Mouse (Mus musculus) ES-Bruce4 (cell line): Measurements from ENCODE around the gene Dbndd2. TPM values are rescaled to one million over a fixed set of nuclear protein-coding genes. Genes with fewer than 3 reads are reported as not detected.

Experiments used
- H3K27ac ChIP-seq: 2 replicates; pipeline ENCODE4 v1.5.1; 2012; ENCODE audit warnings: low read length, inconsistent platforms; ENCODE audit not compliant: insufficient read depth
- H3K27me3 ChIP-seq: 2 replicates; pipeline ENCODE4 v1.6.1; 2012; ENCODE audit warnings: mild to moderate bottlenecking, low read length, inconsistent platforms; ENCODE audit not compliant: control insufficient read depth, poor library complexity, insufficient read depth, severe bottlenecking
- H3K36me3 ChIP-seq: 2 replicates; pipeline ENCODE4 v1.6.1; 2012; ENCODE audit warnings: inconsistent platforms, mild to moderate bottlenecking, low read length, moderate library complexity; ENCODE audit not compliant: control insufficient read depth, poor library complexity, insufficient read depth, severe bottlenecking
- H3K4me1 ChIP-seq: one replicate; pipeline ENCODE4 v1.8.1; 2011; ENCODE audit warnings: low read length; ENCODE audit not compliant: control insufficient read depth, insufficient read depth
- H3K4me3 ChIP-seq: 2 replicates; pipeline ENCODE4 v1.5.1; 2011; ENCODE audit warnings: low read depth, mild to moderate bottlenecking, low read length
- H3K9ac ChIP-seq: 2 replicates; pipeline ENCODE4 v1.6.1; 2012; ENCODE audit warnings: low read depth, mild to moderate bottlenecking, inconsistent platforms; ENCODE audit not compliant: poor library complexity, severe bottlenecking
- H3K9me3 ChIP-seq: replicated peaks from 2 replicates; pipeline ENCODE4 v1.6.1; 2012; ENCODE audit warnings: mild to moderate bottlenecking, low read length, inconsistent platforms; ENCODE audit not compliant: control insufficient read depth, poor library complexity, insufficient read depth, severe bottlenecking
- CTCF ChIP-seq: IDR thresholded peaks from one replicate; pipeline ENCODE4 v1.8.1; 2011; ENCODE audit warnings: low read depth, low read length
- EP300 ChIP-seq: IDR thresholded peaks from 2 replicates; pipeline ENCODE4 v1.6.1; 2011; ENCODE audit warnings: low read depth, low read length; ENCODE audit not compliant: insufficient read depth
- POLR2A ChIP-seq: IDR thresholded peaks from one replicate; pipeline ENCODE4 v1.8.1; 2011; ENCODE audit warnings: low read length; ENCODE audit not compliant: insufficient read depth
- polyA plus RNA-seq: library from polyadenylated mRNA; stranded (reverse); fragments of >200 nt; gene quantifications from 2 replicates; pipeline ENCODE4 v1.2.4, GENCODE M21; 2011; ENCODE audit warnings: low read depth; ENCODE audit not compliant: missing spikeins, insufficient read depth, insufficient read length

Dbndd2 gene
- polyA plus RNA-seq, 1 experiment, result 7.1 TPM

DNA sequence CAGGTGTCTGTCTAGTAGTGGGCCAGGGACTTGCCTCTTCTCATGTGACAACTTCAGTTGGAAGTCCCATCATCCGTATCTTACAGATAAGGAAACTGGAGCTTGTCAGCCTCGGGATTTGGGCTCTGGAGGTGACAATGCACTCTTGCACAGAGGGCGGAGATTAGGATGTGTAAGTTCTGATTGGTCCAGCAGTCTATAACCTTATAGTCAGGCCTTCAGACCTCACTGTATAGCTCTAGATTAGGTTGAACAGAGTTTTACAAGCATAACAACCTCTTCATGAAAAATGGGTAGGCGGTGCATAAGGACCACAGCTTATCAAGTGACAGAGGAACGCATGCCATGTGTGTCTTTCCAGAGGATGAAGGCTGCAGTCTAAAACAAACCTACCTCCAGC is 19.1 kb upstream of the Dbndd2 start:
- H3K36me3 ChIP-seq, result peaks cover 3% of the 10 kb centered on the region
- no peak for TF ChIP-seq CTCF
- TF ChIP-seq POLR2A, result no peak
- no peak for TF ChIP-seq EP300
- no peaks in the 10 kb centered on the region for H3K27me3 ChIP-seq
- H3K4me3 ChIP-seq, result no peak overlapping the region
- H3K27ac ChIP-seq, result no peak overlapping the region
- H3K9ac ChIP-seq, result no peak overlapping the region
- H3K4me1 ChIP-seq, result peaks cover 2% of the 10 kb centered on the region
- no peaks in the 10 kb centered on the region for H3K9me3 ChIP-seq

DNA sequence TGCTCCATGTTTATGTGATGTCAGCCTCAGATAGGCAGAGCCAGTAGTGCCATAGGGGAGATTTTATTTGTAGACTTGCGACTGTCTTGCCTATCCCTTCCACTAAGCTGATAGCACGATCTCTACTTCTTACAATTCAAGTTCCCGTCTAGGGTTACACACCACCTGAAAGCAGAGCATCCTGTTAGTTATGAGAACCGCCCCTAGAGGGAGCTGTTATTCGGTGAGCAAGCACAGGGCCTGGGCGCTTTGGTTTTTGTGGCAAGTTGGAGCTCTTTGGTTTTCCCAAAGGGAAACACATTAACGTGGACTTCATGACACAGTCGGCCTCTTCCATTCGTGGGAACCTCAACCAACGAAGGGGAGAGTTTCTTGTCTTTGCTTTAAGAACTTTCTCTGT is 15.7 kb upstream of the Dbndd2 start:
- Histone ChIP-seq H3K9me3 (no peaks in the 10 kb centered on the region), H3K4me1 (peaks cover 2% of the 10 kb centered on the region), H3K27me3 (no peaks in the 10 kb centered on the region), H3K36me3 (no peaks in the 10 kb centered on the region), H3K27ac (no peak overlapping the region), H3K4me3 (no peak overlapping the region), H3K9ac (no peak overlapping the region)
- TF ChIP-seq POLR2A, result no peak
- TF ChIP-seq EP300, result no peak
- peak; percentile 61 for TF ChIP-seq CTCF

DNA sequence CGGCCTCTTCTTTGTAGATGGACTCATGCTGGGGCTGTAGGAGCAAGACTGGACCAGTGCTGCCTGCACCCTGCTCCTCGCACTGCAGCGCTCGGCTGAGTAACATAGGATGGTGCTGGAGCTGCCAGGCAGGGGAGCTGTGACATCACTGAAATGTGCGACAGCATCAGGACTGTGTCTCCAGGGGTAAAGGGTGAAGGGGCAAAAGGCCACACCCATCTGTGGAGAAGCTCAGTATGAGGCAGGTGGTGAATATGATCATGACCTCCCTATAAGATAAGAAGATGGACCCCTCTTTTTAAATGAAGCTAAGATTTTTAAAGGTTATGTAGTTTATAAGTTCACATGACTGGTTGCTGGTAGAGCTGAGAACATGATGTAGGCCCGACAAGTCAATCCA is 12.3 kb upstream of the Dbndd2 start, which contains the start of gene Trp53tg5:
Gene Trp53tg5 (minus strand): TSS at position 101 of the 400 bp plus-strand sequence.
- H3K36me3 ChIP-seq, result no peaks in the 10 kb centered on the region
- TF ChIP-seq EP300 (no peak), POLR2A (no peak), CTCF (no peak)
- H3K4me3 ChIP-seq, result no peak within 1 kb of the TSS

DNA sequence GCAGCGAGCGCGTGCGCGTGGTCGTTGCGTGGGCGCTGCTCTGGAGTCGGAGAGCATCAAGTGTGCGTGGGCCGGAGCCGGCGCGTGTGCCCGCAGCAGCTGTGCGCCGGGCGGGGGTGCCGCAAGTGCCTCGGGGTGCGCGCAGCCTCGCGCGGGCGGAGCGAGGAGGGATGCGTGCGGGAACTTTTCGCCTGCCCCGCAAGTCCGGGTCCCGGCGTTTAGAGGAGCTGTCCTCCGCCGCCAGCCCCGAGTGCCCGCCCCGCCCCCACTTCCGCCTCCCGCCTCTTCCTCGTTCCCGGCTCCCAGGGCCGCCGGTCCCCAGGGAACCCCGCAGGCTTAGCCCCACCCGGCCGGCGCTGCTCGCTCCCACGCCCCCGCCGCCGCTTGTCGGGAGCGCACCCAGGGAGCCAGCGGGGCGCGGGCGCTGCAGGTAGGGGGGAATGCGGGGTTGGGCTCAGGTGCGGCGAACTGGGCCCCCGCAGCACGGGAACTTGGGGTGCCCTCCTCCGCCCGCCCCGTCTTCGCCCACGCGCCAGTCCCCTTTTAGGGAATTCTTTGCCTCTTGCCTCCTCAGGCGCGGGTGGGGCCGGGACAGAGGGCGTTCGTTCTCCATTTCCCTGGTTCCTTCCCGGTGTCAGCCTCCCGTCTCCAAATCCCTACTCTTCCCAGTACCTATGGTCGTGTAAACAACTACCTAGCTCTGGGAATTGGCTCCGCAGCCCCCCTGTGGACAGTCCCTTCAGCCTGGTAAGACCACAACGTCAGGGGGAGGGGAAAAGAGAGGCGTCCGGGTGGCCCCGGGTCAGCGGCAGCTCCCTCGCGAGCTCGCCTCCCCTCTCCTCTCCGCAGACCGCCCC is 580 bp downstream of the Dbndd2 start:
- TF ChIP-seq EP300 (no peak), POLR2A (no peak), CTCF (no peak)
- peak overlapping the region; percentile 68 for H3K9ac ChIP-seq
- no peaks in the 10 kb centered on the region for H3K36me3 ChIP-seq
- H3K27ac ChIP-seq, result no peak overlapping the region
- H3K9me3 ChIP-seq, result no peaks in the 10 kb centered on the region
- H3K4me1 ChIP-seq, result no peaks in the 10 kb centered on the region
- peak overlapping the region; percentile 74 for H3K4me3 ChIP-seq
- H3K27me3 ChIP-seq, result peaks cover 5% of the 10 kb centered on the region

More for the DNA sequence above, 12.3 kb upstream of the Dbndd2 start, which contains the start of gene Trp53tg5:
- Histone ChIP-seq H3K27me3 (no peaks in the 10 kb centered on the region), H3K27ac (no peak within 1 kb of the TSS), H3K9ac (no peak within 1 kb of the TSS), H3K9me3 (no peaks in the 10 kb centered on the region), H3K4me1 (no peaks in the 10 kb centered on the region)

DNA sequence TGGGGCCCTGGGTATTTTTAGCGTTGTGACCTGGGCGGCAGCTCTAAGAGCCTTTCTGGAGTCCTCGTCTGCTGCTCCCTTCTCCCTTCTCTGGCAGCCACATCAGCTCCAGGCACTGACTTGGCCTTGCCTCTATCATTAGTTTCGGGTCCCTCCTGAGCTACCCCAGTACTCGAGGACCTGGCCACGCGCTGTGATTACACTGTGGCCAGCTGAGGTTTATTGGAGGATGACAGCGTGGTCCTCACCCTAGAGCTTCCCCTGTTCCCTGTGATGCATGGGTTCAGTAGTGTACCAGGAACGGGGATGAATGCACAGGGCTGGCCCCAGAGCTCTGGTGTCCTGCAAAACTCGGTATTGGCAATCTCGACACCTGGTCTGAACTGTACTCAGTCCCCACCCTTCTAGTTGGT is 1.2 kb downstream of the Dbndd2 start:
- Histone ChIP-seq H3K4me1 (no peaks in the 10 kb centered on the region), H3K9me3 (no peaks in the 10 kb centered on the region), H3K27ac (no peak overlapping the region), H3K27me3 (peaks cover 5% of the 10 kb centered on the region), H3K36me3 (no peaks in the 10 kb centered on the region), H3K4me3 (peak overlapping the region; percentile 74), H3K9ac (peak overlapping the region; percentile 68)
- TF ChIP-seq CTCF (no peak), EP300 (no peak), POLR2A (no peak)

DNA sequence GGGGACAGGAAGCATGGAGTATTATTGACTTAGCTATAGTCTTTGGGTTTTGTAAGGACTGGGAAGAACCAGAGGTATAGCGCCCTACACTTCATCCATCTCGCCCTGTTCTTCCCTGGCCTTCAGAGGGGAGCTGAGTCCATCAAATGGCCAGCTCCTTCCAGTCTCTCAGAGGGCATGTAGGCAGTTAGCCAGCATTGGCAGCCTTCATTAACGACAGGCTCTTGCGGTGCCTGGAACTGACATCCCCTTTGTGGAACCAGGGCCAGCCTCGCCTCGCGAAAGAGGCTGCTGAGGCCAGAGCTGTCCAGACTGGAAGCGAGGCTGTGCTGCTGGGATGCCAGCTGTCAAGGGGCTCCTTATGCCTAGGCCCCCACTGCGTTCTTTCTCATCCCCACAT is 1.9 kb downstream of the Dbndd2 start:
- Histone ChIP-seq H3K36me3 (no peaks in the 10 kb centered on the region), H3K4me3 (no peak overlapping the region), H3K9me3 (no peaks in the 10 kb centered on the region), H3K27ac (no peak overlapping the region), H3K4me1 (no peaks in the 10 kb centered on the region), H3K9ac (no peak overlapping the region), H3K27me3 (peaks cover 5% of the 10 kb centered on the region)
- TF ChIP-seq POLR2A, result no peak
